Comparison of ENCODE assay signal across 9 mouse cellular contexts in genomic region chr5:113174916-113175692, GRCm38 (mm10). TPM values are rescaled to one million over a fixed set of nuclear protein-coding genes. Genes with fewer than 3 reads are reported as not detected.
DNase-seq lines count a peak whose midpoint lies in the region; ATAC-seq and TF ChIP-seq lines count a peak whose summit lies in the region.
"Had no signal": no experiment of that assay in that cellular context is flagged by ENCODE, and none has a peak within 500 bp of the region (broad histone marks: within the 10 kb centered on the region; RNA-seq: fewer than 3 reads in every experiment).

No protein-coding gene starts in this region.

- peak; percentile 50 for TF ChIP-seq CTCF in bone marrow macrophage, adult 2 months (IDR thresholded peaks at IDR 0.05; ENCODE audit: low read depth, low read length)

- DNase-seq in kidney, postnatal 10 days: peak; percentile 66
- no peak for DNase-seq in spleen, adult 12 weeks (ENCODE audit: low spot score)
- DNase-seq in ovary, postnatal 10 days (ENCODE audit: low spot score): no peak

- ATAC-seq in kidney, embryonic 14.5 days (ENCODE audit: low FRiP score, low TSS enrichment): no peak
- peak; percentile 68 for ATAC-seq in granulocyte monocyte progenitor cell, adult 5-6 weeks (replicated peaks; ENCODE audit: poor library complexity, severe bottlenecking)
- ATAC-seq in megakaryocyte, adult 5-6 weeks (ENCODE audit: poor library complexity, severe bottlenecking): peak; percentile 40

- no peak overlapping the region for H3K4me2 ChIP-seq in kidney, embryonic 14.5 days (replicated peaks; ENCODE audit: low read depth, low read length)
- H3K4me2 ChIP-seq: embryonic facial prominence, embryonic 12.5 days had no signal

- 0 out of 2 replicates have a peak, but pooled peaks cover 7% of the 10 kb centered on the region for H3K4me1 ChIP-seq in kidney, embryonic 14.5 days (ENCODE audit: control insufficient read depth, insufficient read depth, low read length)
- H3K4me1 ChIP-seq in bone marrow macrophage, adult 2 months (ENCODE audit: control insufficient read depth, insufficient read depth, low read length): peaks cover 18% of the 10 kb centered on the region

- H3K27ac ChIP-seq in kidney, embryonic 14.5 days (ENCODE audit: low read depth, low read length): no peak overlapping the region
- no peak overlapping the region for H3K27ac ChIP-seq in bone marrow macrophage, adult 2 months (ENCODE audit: insufficient read depth, low read depth, low read length)
- H3K27ac ChIP-seq: embryonic facial prominence, embryonic 12.5 days; macrophage had no signal

- 53% methylated on average over 24 of the region's 24 CpGs for WGBS in kidney, embryonic 14.5 days

- H3K27me3 ChIP-seq in kidney, embryonic 14.5 days (ENCODE audit: control insufficient read depth, insufficient read depth, low read length): no peaks in the 10 kb centered on the region
- H3K27me3 ChIP-seq: embryonic facial prominence, embryonic 12.5 days had no signal

- no peak overlapping the region for H3K9ac ChIP-seq in kidney, embryonic 14.5 days (ENCODE audit: low read depth, low read length)
- H3K9ac ChIP-seq: embryonic facial prominence, embryonic 12.5 days had no signal

- no peak overlapping the region for H3K4me3 ChIP-seq in kidney, embryonic 14.5 days (ENCODE audit: low read length)
- H3K4me3 ChIP-seq in bone marrow macrophage, adult 2 months (ENCODE audit: insufficient read depth, low read length): no peak overlapping the region
- H3K4me3 ChIP-seq: embryonic facial prominence, embryonic 12.5 days had no signal

- no peaks in the 10 kb centered on the region for H3K9me3 ChIP-seq in kidney, embryonic 14.5 days (ENCODE audit: control insufficient read depth, low read length)
- H3K9me3 ChIP-seq: embryonic facial prominence, embryonic 12.5 days had no signal

- no peaks in the 10 kb centered on the region for H3K36me3 ChIP-seq in kidney, embryonic 14.5 days (ENCODE audit: control insufficient read depth, insufficient read depth, low read length)
- H3K36me3 ChIP-seq: embryonic facial prominence, embryonic 12.5 days had no signal

- no peak for TF ChIP-seq POLR2A in bone marrow macrophage, adult 2 months (IDR thresholded peaks at IDR 0.05; ENCODE audit: borderline replicate concordance, low read depth, low read length)

RNA-seq across cellular contexts. Expression of gene 2900026A02Rik, which starts 45.9 kb away (rescaled TPM):
- 3.9 and 5.4 TPM in 2 replicates for polyA plus RNA-seq in kidney, embryonic 14.5 days (2014; fragmentation: Nextera tagmentation; extraction: Ambion mirVana)
- 5.7 and 5.9 TPM in 2 replicates for polyA plus RNA-seq in bone marrow macrophage, adult 2 months (2012; ENCODE audit: insufficient read depth, insufficient read length, missing spikeins)
- 3.0 and 4.1 TPM in 2 replicates for total RNA-seq in granulocyte monocyte progenitor cell, adult 5-6 weeks (2014; fragmentation: Nextera tagmentation)
- total RNA-seq in granulocyte monocyte progenitor cell, adult 5-6 weeks (2017): 0.47 and 0.88 TPM in 2 replicates
- 0.11 and 0.30 TPM in 2 replicates for total RNA-seq in megakaryocyte, adult 5-6 weeks (2015)
- total RNA-seq in megakaryocyte, adult 5-6 weeks (2017): 0.29 and 0.45 TPM in 2 replicates

RNA-seq across cellular contexts. Expression of gene Tmem211, which starts 51.6 kb away (rescaled TPM):
- polyA plus RNA-seq in kidney, embryonic 14.5 days (2014; fragmentation: Nextera tagmentation; extraction: Ambion mirVana): 0.15 and 0.31 TPM in 2 replicates
- not detected in 2 replicates for polyA plus RNA-seq in bone marrow macrophage, adult 2 months (2012; ENCODE audit: insufficient read depth, insufficient read length, missing spikeins)
- not detected in 2 replicates for total RNA-seq in granulocyte monocyte progenitor cell, adult 5-6 weeks (2014; fragmentation: Nextera tagmentation)
- total RNA-seq in granulocyte monocyte progenitor cell, adult 5-6 weeks (2017): not detected in 2 replicates
- total RNA-seq in megakaryocyte, adult 5-6 weeks (2015): not detected in 2 replicates
- not detected in 2 replicates for total RNA-seq in megakaryocyte, adult 5-6 weeks (2017)
- polyA plus RNA-seq: macrophage had no signal
